Mouse (Mus musculus) embryo, embryonic 10 days (tissue): ENCODE data around the gene Acin1.
"Not testable (repeated sequence)": the region's sequence is repeated elsewhere in the genome, so short reads cannot be mapped to it uniquely, and the experiment has no call there.

ENCODE experiments used
- DNase-seq: peaks from one replicate; pipeline ENCODE4 v3.0.0-alpha.2; 2015; ENCODE audit warnings: low spot score

Gene Acin1

DNA sequence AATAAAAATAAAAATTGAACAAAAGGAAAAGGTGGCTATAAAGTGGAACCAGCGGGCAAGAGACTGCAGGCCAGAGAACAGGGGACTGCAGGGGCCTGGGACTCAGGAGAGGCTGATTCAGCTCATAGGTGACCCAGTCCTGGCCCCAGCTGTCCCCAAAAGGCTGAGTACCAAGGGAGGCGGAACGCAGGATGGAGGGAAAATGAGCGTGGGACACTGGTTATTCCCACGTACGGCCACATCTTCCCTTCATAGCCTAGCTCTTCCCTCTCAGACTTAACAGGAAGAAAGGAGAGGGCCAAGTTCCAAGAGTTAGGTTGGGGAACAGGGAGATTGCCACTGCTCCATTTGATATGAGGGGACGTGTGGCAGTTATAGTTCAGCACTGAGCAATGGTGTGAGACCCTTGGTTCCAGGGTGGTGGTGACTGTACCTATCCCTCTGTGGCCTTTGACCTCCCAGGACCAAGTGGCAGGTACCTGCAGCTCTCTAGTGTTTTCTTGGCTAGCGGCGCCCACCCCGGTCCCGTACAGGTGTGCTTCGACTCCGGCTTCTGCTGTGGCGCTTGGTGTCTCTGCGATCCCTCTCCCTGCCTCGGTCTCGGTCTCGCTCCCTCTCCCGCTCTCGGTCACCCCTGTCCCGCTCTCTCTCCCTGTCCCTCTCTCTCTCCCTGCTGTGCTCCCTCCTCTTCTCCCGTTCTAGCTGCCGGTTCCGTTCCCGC, 44.3 kb downstream of the Acin1 start:
- DNase-seq: no peak

DNA sequence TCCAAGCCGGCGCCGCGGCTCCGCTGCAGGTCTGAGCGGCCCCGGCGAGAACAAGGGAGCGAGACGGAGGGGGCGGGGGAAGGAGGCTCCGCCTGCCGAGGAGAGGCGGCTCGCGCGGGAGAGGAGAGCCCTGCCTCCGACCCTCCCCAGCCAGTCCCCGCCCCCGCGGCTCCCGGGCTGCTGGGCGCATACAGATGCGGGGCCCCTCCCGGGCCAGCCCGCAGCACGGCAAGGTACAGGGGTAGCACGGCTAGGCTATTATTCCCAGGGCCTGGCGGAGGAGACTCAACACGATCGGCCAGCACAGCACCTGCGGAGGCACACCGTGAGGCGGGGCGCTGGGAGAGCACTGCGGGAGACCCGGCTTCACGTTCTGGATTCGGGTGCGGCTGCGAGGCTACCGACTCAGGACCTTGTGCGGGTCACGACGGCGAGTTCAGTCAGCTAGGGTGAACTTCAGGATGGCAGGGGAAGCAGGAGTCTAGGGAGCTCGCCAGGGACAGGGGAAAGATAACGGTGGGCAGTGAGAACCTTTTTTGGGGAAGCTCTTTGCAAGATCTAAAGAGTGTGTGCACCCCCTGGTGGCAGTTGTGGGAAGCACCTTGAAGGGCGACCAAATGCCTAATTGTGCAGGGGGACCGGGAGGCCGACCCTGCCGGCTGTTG, 45.3 kb downstream of the Acin1 start, which contains the start of gene Cdh24:
Gene Cdh24, minus strand, starts transcription at position 60 of the 665 bp plus-strand sequence.
- peak; percentile 96 for DNase-seq

DNA sequence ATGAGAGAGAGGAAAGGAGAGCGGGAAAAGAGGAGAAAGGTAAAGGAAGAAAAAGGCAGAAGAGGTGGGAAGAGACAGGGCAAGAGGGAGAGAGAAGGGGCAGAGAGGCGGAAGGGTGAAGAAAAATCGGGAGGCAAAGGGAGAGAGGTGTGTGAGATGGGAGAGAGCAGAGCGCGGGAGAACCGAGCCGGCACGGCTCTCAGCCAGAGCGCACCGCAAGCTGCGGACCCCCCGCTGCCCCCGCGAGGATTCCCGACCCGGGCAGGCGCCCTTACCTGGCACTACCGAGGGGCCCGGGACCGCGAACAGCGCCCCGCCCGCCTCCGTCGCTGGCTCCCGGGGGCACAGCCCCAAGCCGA, 45.8 kb downstream of the Acin1 start, which contains the start of gene Gm17606:
Gene Gm17606, plus strand, starts transcription at position 7 of the 359 bp plus-strand sequence.
- DNase-seq: no peak

DNA sequence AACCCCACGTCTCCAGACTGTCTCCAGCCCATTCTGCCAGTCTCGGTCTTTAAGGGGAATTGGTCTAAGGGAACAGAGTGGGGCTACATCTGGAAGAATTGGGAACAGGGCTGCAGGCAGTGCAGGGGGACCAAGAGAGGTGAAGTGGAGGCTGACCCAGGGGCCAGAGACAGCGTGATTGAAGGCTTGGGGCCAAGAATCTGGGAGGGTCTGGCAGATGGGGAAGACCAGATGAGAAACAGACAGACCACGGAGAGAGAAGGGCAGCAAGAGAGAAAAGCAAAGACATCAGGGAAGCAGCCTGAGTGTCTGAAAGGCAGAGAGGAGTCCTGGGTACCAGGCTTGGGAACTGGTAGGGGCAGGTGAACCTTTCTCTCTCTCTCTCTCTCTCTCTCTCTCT, 46.6 kb downstream of the Acin1 start:
- peak; percentile 41 for DNase-seq

DNA sequence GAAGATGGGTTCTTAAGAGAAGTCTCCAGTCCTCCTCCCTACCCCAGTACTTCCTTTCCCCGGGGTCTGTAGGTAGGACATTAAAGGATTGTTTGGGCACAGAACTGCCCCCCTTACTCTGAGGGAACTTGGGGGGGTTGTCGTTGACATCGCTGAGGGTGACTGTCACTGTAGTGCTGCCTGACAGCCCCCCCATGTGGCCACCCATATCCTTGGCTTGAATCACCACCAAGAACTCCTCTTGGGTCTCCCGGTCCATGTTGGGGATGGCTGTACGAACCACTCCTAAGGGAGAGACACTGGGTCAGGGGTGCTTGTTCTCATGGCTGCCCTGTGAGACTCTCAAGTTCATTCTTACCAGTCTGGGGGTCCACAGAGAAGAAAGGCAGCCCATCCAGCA, 48.5 kb downstream of the Acin1 start:
- DNase-seq: no peak

DNA sequence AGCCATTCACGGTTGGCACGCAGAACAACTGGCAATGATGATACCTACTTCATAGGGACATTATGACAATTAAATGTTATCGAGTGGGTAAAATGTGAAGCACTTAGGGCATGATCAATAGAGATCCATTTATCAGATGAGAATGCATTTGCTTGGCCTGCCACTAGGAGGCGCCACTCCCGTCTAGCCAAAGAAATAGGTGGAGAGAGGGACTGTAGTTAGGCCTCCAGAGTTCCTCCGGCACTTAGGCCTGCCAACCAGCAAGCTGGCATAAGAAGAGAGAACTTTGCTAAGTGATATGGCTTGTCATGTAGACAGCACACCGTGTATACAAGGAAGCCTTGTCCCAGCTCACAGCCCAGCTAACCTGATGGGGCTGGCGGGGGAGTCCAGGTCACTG, 49.8 kb downstream of the Acin1 start:
- DNase-seq: peak; percentile 74

DNA sequence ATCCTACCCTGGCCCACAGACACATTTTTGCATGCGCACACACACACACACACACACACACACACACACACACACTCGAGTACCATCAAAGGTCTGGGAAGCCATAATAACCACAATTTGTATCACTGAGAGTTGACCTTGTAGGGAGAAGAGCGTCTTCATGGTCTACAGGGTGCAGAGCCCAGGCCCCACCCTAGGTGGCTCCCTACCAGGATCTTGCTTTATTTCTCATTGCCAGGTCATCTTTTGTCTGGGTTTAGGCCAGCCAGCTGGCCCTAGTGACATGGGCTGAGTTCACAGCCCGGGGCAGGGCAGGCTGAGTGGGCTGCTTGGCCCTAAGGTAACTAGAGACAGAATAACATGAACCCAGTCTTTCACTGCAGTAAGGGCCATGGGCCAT, 52.5 kb downstream of the Acin1 start:
- DNase-seq: no peak

DNA sequence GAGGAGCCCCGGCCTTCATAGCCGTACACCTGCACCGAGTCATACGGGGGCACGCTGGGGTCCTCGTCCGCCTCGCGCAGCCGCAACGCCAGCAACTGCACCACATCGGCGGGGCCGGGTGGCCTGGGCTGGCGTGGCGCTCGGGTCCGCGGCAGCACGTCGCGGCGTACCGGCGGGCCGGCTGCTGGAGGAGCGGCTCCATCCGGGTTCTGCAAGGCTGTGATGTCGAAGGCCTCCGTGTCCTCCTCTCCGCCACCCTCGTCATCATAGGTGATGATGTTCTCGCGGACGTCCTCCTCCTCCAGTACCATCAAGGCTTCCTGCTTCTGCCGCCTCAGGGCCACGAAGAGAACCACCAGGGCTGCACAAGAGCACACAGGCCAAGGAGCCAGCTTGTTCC, 54.5 kb downstream of the Acin1 start:
- no peak for DNase-seq

DNA sequence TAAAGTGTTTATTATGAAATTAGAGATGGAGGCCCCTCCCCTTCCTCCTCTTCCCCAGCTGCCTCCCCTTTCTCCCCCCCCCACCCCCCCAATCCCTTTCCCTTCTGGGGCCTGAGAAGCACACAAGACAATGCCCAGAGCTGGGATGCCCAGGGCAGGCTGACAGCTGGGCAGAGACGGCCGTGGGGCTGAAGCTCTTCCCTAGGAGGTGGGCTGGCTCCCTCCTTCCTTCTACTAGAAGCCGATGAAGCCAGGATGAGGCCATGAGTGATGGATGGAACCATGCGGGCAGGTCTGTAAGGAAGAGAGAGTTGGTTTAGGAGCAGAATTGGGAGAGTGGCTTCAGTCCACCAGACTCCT, 55.5 kb downstream of the Acin1 start:
- no peak for DNase-seq

DNA sequence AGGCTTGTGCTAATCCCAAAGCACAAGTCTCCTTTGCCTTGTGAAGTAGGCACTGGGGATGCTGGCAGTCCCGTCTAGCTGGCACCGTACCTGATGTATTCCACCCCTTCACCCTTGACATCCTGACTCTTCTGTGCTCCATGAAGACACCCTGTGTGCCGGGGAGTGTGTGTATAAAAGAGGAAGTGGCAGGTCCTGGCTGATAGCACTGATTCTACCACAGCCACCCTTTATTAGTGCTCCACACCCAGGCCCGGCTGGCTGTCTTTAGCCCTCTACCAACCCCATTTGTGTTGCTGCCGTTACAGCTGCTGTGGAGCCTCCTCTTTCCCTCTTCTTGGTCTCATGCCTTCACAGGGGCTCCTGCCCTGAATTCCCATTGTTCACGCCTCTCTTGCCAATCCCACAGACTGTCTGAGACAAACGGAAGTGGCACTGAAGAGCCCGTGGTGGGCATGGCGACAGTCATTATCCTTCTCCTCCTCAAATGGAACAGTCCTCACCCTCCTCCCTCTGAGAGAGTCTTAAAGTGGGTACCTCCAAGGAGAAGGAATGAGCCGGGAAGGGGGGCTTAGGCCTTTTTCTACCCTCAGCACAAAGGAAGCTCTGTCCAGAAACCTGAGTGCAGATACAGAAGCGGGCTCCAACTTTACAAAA, 56.0 kb downstream of the Acin1 start:
- no peak for DNase-seq

DNA sequence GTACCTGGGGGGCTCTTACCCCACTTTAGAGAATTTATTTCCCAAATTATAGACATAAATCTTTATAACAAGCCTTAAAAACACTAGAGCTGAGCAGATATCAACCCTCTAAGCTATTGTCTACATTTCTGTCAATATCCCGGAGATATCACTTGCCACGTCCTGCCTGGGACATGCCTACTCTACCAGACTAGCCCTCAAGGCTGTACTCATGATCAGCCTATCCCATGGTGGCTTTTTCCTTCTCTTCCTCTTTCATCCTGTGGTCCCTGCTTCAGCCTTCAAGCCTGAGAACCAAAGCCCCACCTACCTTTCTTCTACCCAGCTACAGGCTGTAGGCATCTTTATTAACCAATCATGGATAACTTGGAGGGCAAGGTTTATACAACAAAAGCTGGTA, 56.9 kb downstream of the Acin1 start:
- no peak for DNase-seq

DNA sequence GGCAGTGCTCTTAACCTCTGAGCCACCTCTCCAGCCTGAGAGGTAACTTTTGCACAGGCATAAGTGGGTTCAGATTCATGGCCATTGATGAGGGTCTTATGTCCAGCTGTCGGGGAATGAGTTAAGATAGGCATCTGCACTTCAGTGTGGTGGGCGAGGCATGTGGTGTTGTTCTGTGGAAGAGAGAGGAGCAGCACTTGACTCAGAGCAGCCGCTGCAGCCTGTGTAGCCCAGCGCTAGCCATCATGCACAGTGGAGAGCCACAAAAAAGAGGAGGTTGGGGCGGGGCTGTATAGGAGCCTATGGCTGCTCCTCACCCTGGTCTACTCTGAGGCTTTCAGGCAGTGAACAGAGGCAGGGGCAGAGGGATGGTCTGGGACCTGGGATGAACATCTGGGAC, 58.6 kb downstream of the Acin1 start:
- no peak for DNase-seq

DNA sequence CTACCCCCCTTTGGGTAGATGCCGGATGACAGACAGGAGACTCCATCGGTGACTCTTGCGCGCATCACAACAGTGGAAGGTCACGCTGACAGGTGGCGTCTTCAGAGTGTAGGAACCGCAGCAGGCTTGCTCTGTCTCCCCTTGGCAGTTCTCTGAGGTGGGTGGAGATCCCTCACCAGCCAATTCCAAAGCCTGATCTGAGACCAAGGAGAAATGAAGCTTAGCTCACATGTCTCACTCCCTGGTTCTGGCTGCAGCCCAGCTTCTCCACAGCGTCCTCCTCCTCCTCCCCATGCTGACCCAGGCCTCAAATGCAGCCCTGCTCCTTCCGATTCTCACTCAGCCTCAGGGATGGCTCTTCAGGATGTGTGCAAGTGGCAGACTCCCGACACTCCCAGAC, 61.8 kb downstream of the Acin1 start:
- no peak for DNase-seq

DNA sequence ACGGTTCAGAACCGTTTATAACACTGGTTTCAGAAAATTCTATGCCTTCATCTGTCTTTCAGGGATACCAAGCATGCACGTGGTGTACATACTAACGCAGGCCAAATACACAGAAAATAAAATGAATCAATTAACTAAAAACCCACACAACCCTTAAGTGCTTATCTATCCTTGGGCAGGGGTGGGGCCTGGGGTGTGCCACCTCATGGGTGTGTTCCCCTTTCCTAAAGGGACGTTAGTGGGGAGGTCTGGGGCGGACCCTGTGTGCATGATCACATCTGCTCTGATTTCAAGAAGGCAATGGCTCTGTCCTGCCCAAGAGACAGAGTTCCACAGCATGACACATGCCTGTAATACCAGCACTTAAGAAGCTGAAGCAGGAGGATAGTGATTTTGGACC, 63.4 kb downstream of the Acin1 start:
- DNase-seq: no peak

DNA sequence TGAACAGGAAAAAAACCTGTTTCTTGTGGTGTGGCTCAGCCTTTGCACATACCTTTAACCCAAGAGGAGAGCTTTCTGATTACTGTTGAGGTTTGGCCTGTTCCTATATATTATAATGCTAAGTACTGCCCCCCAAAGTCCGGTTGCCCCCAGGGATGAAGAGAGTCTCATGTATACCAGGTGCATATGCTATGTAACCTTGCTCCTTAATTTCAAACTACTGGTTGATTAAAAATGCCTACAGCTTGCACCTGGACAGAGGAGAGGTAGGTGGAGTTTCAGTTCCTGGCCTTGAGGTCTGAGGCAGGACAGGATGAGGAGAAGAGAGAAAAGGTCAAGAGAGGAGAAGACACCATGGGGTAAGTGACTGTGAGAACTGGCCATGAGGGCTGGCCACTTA, 65.6 kb downstream of the Acin1 start, which contains the start of gene Psmb11:
Gene Psmb11, plus strand, starts transcription at position 301 of the 400 bp plus-strand sequence.
- no peak for DNase-seq

DNA sequence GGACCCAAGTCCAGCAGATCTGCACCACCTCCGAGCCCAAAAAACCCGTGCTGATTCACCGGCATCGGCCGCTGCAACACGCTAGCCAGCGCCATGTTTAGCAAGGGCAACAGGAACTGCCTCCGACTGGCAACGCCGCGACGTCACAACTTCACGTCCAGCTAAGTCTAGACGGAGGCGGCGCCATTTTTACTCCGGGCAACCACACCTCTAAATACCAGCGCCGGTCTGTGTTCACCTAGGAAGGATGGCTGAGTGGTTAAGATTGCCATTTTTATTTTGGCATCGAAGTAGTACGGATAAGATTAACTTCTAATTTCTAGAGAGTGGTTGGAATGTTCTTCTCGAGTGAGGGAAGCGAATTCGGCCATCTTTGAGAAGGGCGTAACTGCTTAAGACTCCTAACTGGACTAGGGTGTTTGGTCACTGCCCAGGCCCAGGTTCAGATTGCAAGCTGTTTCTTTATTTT, 68.8 kb downstream of the Acin1 start, which contains the start of gene Psmb5:
Gene Psmb5, minus strand, starts transcription at position 126 of the 469 bp plus-strand sequence.
- peak; percentile 96 for DNase-seq

DNA sequence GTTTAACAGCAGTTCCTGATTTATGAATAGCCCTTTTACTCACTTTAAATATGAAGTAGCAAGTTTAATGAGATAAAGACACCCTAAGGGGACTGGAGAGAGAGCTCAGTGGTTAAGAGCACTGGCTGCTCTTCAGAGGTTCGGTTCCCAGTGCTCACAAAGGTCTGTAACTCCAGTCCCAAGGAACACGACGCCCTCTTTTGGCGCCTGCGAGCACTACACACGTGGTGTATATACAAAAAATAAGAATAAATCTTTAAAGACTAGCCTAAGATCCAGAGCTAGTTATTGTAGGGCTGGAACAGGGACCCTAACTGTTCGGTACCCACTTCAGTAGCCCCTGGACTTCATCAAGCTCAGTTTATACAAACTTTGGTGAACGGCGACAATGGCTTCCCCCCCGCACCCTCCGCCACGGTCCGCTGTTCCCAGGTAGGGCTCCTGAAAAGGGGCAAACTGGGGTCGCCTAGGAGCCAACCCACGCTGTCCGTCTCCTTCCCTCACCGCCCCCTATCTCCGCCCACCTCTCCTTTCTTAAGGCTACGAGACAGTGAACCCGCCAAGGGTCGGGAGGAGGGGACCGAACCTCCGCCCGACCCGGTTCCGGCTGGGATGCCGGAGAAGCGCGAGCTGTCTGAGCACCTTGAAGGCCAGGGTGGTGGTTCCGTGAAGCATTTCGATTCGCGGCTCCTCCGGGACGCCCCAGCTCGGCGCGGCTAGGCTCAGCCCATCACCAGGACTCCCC, 69.4 kb downstream of the Acin1 start:
- DNase-seq: peak; percentile 34

DNA sequence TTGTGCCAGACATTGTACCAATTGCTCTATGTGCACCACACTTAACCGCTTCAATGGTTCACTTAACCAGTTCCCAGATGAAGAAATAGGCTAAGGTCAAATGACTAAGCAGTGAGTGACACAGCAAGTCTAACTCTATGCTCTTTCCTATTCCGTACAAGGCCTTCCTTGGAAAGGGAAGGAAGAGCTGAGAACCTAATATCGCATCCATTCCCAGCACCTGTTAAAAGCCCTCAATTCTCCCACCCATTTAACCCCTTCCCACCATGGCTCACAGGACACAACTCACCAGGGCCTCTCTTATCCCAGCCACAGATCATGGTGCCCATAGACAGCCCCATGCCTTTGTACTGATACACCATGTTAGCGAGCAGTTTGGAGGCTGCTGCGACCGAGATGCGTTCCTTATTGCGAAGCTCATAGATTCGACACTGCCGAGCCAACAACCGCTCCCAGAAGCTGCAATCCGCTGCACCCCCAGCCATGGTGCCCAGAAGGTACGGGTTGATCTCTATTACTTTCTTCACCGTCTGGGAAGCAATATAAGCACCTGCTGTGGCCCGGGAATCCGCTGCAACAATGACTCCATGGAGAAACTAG, 70.4 kb downstream of the Acin1 start:
- DNase-seq: no peak

DNA sequence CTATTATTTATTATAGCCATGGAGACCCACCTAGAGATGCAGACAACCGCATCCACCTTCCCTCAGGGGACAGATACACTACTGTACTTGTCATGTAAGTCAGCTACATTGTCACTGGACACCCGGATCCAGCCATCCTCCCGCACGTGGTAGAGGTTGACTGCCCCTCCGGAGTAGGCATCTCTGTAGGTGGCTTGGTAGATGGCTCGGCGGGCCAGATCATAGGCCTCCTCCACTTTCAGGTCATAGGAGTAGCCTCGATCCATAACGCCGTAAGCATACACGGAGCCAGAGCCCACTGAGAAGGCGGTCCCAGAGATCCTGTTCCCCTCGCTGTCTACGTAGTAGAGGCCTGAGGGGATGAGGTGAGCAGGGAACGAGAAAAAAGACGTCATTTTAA, 72.6 kb downstream of the Acin1 start:
- not testable (repeated sequence) for DNase-seq

DNA sequence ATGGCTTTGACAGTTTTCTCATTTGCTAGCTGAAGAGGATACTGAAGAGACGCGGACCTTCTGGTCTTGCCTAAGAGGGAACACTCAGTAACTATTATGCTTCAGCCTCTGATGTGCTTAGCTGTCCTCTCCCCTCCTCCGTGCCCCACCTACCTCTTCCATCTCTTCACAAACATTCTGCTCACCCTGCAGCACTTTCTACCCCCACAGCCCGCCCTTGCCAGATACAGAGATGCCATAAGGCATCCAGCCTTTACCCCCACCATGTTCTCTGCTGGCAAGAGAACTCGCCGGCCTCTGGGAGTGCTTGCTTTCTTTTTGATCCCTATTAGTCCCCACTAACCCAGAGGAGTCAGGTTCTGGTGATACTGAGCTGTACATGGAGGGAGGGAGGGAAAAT, 76.1 kb downstream of the Acin1 start:
- no peak for DNase-seq

DNA sequence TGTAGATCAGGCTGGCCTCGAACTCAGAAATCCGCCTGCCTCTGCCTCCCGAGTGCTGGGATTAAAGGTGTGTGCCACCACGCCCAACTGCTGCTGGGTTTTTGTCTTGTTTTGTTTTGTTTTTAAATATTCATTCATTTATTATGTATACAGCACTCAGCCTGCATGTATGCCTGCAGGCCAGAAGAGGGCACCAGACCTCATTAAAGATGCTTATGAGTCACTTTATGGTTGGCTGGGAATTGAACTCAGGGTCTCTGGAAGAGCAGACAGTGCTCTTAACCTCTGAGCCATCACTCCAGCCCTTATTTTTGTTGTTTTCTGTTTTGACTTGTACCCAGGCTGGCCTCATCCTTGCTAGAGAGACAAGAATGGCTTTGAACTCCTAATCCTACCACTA, 76.8 kb downstream of the Acin1 start:
- DNase-seq: peak; percentile 67

DNA sequence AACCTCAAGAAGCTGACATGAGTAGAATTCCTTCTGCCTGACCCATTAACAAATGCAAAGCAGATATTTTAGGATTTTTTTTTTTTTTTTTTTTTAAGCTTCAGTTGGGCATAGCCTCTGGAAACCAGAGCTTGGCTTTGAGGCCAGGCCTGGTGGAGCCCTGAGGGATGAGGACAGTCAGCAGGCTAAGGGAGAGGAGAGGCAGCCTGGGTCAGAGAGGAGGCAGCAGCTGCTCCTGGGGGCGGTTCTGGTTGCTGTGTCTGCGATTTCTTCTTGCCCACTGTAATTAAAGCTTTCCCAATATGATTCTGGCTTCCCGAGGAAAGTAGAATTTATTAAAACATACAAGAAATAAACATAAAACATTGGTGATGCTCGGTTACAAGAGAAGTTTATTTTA, 77.5 kb downstream of the Acin1 start:
- DNase-seq: no peak
